Mouse (Mus musculus): ENCODE data around the gene Myoz1.

The Myoz1 gene

GRCm38 (mm10) chr14:20668154-20668810 lies 11.9 kb upstream of the Myoz1 start, which contains the start of gene Synpo2l:
Gene Synpo2l (minus strand): TSS chr14:20668354.
- DNase-seq = no peak

DNA sequence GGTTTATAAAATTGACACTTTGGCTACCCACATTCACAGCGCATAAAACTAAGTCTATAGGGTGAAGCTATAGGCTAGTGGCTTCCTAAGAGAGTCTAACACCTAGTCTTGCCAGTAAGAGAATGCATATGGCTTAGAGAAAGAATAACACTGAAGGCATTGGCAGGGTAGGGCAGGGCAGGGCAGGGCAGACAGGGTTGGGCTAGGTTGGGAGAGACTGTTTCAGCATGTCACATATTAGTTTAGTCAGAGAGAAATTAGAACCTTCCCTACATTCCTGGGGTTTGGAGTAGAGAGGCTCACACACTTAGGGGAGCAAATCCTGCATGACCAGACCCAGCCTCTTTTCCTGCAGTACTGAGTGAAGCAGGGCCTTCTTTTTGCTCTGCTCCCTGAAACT lies 11.1 kb upstream of the Myoz1 start:
- no peak for DNase-seq

GRCm38 (mm10) chr14:20664436-20664835 lies 8.1 kb upstream of the Myoz1 start:
- DNase-seq = no peak

GRCm38 (mm10) chr14:20663601-20664000 lies 7.3 kb upstream of the Myoz1 start:
- DNase-seq = no peak

DNA sequence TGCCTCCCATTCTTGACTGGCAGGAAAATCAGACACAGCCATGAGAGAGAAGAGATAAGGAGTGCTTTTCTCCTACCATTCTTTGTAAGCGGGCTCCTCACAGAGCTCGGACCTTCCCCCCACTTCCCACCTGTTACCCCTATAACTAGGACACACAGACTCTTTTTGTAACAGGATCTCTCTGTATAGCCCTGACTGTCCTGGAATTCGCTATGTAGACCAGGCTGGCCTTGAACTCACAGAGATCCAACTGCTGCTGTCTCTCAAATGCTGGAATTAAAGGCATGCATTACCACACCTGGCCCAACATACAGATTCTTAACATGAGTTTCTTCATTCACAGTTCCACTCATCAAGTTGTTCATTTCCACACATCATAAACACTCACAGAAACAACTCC lies 6.4 kb upstream of the Myoz1 start:
- DNase-seq = no peak

DNA sequence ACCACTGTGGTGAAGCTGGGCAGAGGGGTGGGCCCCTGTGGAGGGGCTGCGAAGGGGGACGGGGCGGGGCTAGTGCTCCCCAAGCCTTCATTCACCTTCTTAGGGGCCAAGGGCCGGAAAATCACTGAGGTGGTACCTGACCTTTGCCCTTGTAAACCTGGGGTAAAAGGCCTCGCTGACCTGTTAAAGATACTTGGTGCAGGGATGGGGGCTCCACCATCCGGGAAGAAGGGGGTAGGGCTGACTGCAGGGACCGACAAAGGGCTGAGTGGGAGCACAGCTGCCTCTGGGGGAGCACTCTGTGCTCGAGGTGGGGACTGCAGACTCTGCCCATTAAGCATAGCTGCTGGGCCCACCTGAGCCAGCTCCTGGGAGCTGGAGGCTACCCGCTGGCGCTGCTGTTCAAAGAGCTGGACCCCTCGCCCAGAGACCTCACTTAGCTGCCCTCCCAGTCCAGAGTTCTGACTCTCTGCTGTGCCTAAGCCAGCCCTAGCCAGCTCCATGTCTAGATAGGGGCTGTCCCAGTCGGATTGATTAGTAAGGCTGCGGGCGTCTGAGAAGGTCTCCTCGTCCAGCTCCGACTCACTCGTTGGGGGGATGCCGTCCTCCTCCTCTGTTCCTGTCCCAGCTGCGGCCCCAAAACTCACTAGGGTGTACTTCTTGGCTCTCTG lies 5.5 kb upstream of the Myoz1 start:
- DNase-seq = no peak

- peak; percentile 97 for DNase-seq
These were observed 4.7 kb upstream of the Myoz1 start for GRCm38 (mm10) chr14:20660827-20661660.

- DNase-seq = no peak
These were observed 3.3 kb upstream of the Myoz1 start for GRCm38 (mm10) chr14:20659687-20660086.

DNA sequence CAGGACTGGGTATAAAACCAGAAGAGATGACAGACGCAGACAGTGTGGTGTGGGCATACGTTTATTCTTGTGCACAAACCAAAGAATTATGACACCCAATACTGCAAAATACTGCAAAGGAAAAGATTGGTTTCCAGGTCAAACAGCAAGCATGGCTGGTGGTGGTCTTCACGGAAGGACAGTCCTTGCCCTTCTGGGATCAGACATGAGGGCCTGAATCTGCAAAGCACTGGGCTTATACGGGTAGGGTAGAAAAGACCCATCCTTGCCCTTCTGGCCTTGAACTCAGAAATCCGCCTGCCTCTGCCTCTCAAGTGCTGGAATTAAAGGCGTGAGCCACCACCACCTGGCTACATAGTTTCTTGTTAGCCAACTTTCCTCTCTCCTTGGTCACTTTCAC lies 2.6 kb upstream of the Myoz1 start:
- DNase-seq = no peak

DNA sequence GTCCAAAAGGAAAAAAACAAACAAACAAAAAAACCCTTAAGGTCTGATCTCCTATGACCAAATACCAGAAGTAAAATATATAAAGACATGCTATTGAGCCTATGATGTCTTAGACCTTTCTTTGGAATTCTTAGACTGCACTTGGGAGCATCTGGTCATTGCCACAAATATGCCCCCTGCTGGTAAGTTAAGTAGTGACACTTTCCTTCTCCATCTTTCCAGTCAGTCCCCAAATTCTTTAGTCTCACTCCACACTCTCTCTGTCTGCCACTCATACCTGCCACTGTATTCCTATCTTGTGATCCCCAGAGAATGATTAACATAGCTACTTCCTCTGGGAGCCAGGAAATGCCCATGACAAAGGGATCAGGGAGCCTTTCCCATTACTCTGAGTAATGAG lies 2.0 kb upstream of the Myoz1 start:
- peak; percentile 67 for DNase-seq

DNA sequence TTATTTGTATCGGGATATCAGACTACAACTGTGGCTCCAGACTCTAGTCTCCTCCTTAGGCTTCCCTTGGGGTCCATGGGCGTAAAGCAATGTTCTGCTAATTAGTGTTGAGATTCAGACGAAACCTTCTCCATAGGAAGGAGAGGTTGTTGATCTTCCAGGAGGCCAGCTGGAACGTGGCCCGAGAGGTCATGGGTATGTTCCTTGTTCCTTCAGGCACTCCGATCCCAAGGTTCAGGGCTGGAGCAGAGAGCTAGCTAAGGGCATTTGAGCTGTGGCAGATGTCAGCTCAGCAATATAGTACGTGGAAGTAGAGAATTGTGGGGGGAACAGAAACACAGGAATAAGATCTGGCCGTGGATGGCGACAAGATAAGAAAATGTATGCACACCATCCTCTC lies 609 bp downstream of the Myoz1 start:
- no peak for DNase-seq

GRCm38 (mm10) chr14:20654690-20655421 lies 1.5 kb downstream of the Myoz1 start:
- no peak for DNase-seq

DNA sequence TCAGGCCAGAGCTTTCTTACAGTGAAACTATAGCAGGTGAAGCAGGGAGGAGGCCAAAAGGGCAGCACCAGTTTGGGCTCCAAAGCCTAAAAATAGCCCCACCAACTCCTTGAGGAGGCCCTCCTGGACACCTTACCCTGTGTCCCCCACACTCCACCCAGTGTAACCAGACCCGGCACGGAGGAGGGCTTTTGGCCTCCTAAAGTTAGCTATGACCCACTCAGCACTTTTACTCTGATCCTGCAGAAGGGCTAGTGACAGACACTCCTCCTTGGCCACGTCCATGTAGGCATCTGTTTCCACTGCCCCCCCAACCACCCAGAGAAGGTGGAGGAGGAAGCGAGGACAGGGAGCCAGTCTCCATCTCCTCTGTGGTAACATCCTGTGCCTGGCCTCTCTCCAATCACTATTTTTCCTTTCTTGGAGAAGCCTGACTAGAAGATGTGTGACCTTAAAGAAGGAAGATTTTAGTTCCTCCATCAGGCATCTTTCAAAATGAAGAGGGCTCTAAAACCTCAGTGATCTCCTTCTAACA lies 4.6 kb downstream of the Myoz1 start:
- DNase-seq = no peak

GRCm38 (mm10) chr14:20651000-20651399 lies 5.3 kb downstream of the Myoz1 start:
- DNase-seq = peak; percentile 48

GRCm38 (mm10) chr14:20646381-20646780 lies 10.0 kb downstream of the Myoz1 start:
- DNase-seq = no peak

DNA sequence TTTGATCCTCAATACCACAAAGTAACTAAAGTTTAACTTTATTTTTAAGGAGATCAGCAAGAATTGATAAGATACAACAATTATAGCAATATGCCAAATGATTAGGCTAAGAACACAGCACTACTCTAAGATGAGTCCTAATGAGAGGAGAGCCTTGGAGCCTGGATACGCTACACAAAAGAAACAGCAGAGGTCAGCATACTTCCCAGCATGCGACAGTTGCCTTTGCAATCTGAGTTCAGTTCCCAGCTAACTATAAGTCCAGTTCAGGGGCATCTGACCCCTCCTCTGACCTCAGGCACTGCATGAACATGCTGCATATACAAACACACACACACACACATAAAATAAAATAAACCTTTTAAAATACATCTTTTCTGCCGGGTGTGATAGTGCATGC lies 10.8 kb downstream of the Myoz1 start:
- no peak for DNase-seq

GRCm38 (mm10) chr14:20641438-20641875 lies 14.9 kb downstream of the Myoz1 start:
- no peak for DNase-seq

- peak; percentile 99 for DNase-seq
These were observed 15.5 kb downstream of the Myoz1 start, which contains the start of gene Usp54 for GRCm38 (mm10) chr14:20640644-20641437. Gene Usp54 (minus strand): TSS chr14:20641063.

- DNase-seq = no peak
These were observed 16.3 kb downstream of the Myoz1 start for GRCm38 (mm10) chr14:20639918-20640619.

DNA sequence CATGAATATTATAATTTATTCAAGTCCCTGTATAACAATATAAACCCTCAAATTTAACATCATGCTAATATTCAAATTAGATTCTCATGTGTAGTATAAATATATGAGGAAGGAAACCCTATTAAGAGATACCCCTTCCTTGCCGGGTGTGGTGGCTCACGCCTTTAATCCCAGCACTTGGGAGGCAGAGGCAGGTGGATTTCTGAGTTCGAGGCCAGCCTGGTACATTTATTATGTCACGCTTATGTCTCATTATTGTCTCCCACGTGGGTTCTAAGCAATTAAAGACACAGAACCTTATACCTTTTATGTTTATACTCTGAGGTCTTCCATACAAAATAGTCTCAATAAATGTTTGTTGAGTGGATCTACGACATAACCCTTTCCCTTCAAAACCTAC lies 17.6 kb downstream of the Myoz1 start:
- DNase-seq = no peak

Measured in lung, postnatal 14 days (tissue).